Mouse (Mus musculus) midbrain, embryonic 14.5 days (tissue): ENCODE data around the gene Klhl22. TPM values are rescaled to one million over a fixed set of nuclear protein-coding genes. Genes with fewer than 3 reads are reported as not detected.

Experiments used
- ATAC-seq: fragments of 200-750 bp; cut with Nextera tagmentation; 2 replicates; pipeline ENCODE4 v1.8.0; 2017; ENCODE audit warnings: moderate number of reproducible peaks, moderate library complexity; ENCODE audit not compliant: low FRiP score, low TSS enrichment
- DNase-seq: peaks from one replicate; pipeline ENCODE4 v3.0.0-alpha.2; 2015
- H3K27ac ChIP-seq: fragments of 300-500 bp; sonication (generic); replicated peaks from 2 replicates; pipeline ENCODE4 v1.5.1; 2014; ENCODE audit warnings: mild to moderate bottlenecking, low read depth, low read length, moderate library complexity
- H3K27me3 ChIP-seq: fragments of 300-500 bp; sonication (generic); 2 replicates; pipeline ENCODE4 v1.6.1; 2014; ENCODE audit warnings: low read length, control low read depth, mixed read lengths; ENCODE audit not compliant: control insufficient read depth, insufficient read depth
- H3K36me3 ChIP-seq: fragments of 300-500 bp; sonication (generic); 2 replicates; pipeline ENCODE4 v1.6.1; 2014; ENCODE audit warnings: low read length, control low read depth; ENCODE audit not compliant: control insufficient read depth, insufficient read depth
- H3K4me1 ChIP-seq: fragments of 300-500 bp; sonication (generic); 2 replicates; pipeline ENCODE4 v1.6.1; 2014; ENCODE audit warnings: mild to moderate bottlenecking, antibody characterized with exemption, low read length, control low read depth; ENCODE audit not compliant: control insufficient read depth, insufficient read depth
- H3K4me2 ChIP-seq: fragments of 300-500 bp; sonication (generic); 2 replicates; pipeline ENCODE4 v1.6.1; 2014; ENCODE audit warnings: mild to moderate bottlenecking, low read length, moderate library complexity
- H3K4me3 ChIP-seq: fragments of 300-500 bp; sonication (generic); replicated peaks from 2 replicates; pipeline ENCODE4 v1.5.1; 2014; ENCODE audit warnings: low read depth, low read length
- H3K9ac ChIP-seq: fragments of 300-500 bp; sonication (generic); replicated peaks from 2 replicates; pipeline ENCODE4 v1.6.1; 2014; ENCODE audit warnings: mild to moderate bottlenecking, low read length, moderate library complexity
- H3K9me3 ChIP-seq: fragments of 300-500 bp; sonication (generic); 2 replicates; pipeline ENCODE4 v1.6.1; 2016; ENCODE audit warnings: low read length, control low read depth, mixed read lengths; ENCODE audit not compliant: control insufficient read depth
- WGBS: fragments of 180-500 bp; shearing (Covaris S2); extraction: QIAGEN DNeasy Blood & Tissue Kit; methylation state at CpG from one replicate; pipeline ENCODE4 v1.1.7; 2014; 5-methylcytosine and 5-hydroxymethylcytosine counted together
- polyA plus RNA-seq: library from polyadenylated mRNA; unstranded; fragments of >200 nt; fragmentation: Nextera tagmentation; extraction: Ambion mirVana; gene quantifications from 2 replicates; pipeline ENCODE4 v1.2.1, GENCODE M21; 2014

Gene Klhl22
- polyA plus RNA-seq, 1 experiment from 2014 or later = 75.6 TPM

DNA sequence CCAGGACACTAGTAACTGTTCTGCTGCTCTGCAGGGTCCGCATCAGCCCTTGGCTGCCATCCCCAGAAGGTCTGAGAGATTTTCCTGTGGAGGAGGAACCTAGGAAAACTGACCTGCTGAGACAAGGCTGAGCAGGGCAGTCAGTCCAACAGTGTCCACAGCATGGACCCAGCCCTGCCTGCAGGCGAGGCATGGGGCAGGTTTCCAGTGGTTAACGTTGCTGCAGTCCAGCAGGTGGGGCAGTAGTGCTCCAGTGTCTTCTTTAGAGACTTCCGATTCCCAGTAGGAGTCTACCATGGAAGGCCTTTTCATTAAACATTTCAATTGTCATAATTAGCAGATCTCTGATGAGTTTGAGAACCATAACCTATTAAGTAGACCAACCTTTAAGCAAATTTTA is 16.1 kb upstream of the Klhl22 start:
- Histone ChIP-seq H3K36me3 (no peaks in the 10 kb centered on the region), H3K4me3 (no peak overlapping the region), H3K9ac (no peak overlapping the region), H3K9me3 (no peaks in the 10 kb centered on the region), H3K4me1 (no peaks in the 10 kb centered on the region), H3K4me2 (no peak overlapping the region), H3K27me3 (no peaks in the 10 kb centered on the region), H3K27ac (no peak overlapping the region)
- ATAC-seq = no peak
- DNase-seq = no peak
- WGBS = 37% methylated on average over 4 of the region's 4 CpGs

DNA sequence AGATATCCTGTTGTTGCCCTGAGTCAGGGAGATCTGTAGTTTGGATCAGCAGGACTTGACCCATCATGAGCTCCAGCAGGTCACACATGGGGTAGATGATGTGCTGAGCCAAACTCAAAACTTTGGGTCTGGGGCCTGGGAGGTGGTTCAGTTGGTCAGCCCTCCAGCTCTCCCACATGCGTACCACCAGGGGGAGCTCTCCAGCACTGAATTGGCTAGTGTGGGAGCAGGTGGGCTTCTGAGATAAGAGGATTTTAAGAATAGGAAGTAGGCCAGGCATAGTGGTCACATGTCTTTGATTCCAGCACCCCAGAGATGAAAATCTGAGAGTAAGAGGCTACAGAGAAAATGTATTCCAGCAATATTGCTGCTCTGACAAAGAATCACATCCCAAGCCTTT is 14.9 kb upstream of the Klhl22 start:
- Histone ChIP-seq H3K27ac (no peak overlapping the region), H3K9me3 (no peaks in the 10 kb centered on the region), H3K4me3 (no peak overlapping the region), H3K27me3 (no peaks in the 10 kb centered on the region), H3K9ac (no peak overlapping the region), H3K36me3 (no peaks in the 10 kb centered on the region), H3K4me2 (no peak overlapping the region), H3K4me1 (no peaks in the 10 kb centered on the region)
- 15% methylated on average over 1 of the region's 1 CpGs for WGBS
- DNase-seq = peak; percentile 72
- no peak for ATAC-seq

DNA sequence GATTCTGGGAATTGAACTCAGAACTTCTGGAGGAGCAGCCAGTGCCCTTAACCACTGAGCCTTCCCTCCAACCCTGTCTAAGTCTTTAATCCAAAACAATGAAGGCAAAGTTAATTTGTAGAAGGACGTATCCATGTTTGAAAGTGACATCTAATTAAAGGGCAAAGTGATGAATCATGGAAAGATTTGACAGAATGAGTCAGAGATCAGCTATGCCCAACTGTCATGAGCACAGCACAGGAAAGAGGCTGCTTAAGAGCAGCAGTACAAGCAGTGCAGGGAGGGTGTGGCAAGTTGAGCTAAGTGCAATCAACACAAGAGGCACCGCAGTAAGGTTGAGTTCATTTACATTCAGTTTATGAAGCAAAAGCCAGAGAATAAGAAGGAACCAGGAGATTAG is 14.4 kb upstream of the Klhl22 start:
- no peak for ATAC-seq
- Histone ChIP-seq H3K4me2 (no peak overlapping the region), H3K4me1 (no peaks in the 10 kb centered on the region), H3K9ac (no peak overlapping the region), H3K9me3 (no peaks in the 10 kb centered on the region), H3K27ac (no peak overlapping the region), H3K4me3 (no peak overlapping the region), H3K36me3 (no peaks in the 10 kb centered on the region), H3K27me3 (no peaks in the 10 kb centered on the region)
- WGBS = 87% methylated on average over 2 of the region's 2 CpGs
- no peak for DNase-seq

- no peaks in the 10 kb centered on the region for H3K4me1 ChIP-seq
- no peak overlapping the region for H3K9ac ChIP-seq
- H3K36me3 ChIP-seq = no peaks in the 10 kb centered on the region
- H3K4me2 ChIP-seq = no peak overlapping the region
- H3K4me3 ChIP-seq = no peak overlapping the region
- no peaks in the 10 kb centered on the region for H3K27me3 ChIP-seq
- ATAC-seq (no peak), DNase-seq (no peak)
- no peaks in the 10 kb centered on the region for H3K9me3 ChIP-seq
- 45% methylated on average over 3 of the region's 3 CpGs for WGBS
- H3K27ac ChIP-seq = no peak overlapping the region
Observed at GRCm38 (mm10) chr16:17753001-17753400, 6.4 kb upstream of the Klhl22 start.

DNA sequence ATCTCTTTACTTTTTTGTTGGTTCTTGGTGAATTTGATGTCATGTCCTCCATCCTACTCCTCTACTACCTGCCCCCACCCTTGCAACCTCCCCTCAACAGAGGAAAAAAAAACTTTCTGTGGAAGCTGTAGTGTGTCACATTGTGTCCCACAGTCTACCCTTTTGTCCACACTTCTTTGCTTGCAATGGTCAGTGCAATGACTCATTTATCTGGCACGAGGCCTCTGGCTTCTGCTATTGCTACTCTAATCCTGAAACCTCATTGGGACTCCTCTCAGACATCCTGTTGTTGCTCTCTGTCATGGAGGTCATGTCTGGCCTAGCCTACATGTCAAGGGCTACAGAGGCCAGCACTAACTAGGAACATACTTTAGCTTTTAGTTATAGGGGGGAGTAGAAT is 5.7 kb upstream of the Klhl22 start:
- H3K27ac ChIP-seq = no peak overlapping the region
- WGBS = 45% methylated on average over 1 of the region's 1 CpGs
- H3K9me3 ChIP-seq = no peaks in the 10 kb centered on the region
- H3K4me1 ChIP-seq = peaks cover 2% of the 10 kb centered on the region
- H3K4me2 ChIP-seq = no peak overlapping the region
- DNase-seq (no peak), ATAC-seq (no peak)
- H3K4me3 ChIP-seq = no peak overlapping the region
- no peaks in the 10 kb centered on the region for H3K36me3 ChIP-seq
- no peak overlapping the region for H3K9ac ChIP-seq
- H3K27me3 ChIP-seq = no peaks in the 10 kb centered on the region

DNA sequence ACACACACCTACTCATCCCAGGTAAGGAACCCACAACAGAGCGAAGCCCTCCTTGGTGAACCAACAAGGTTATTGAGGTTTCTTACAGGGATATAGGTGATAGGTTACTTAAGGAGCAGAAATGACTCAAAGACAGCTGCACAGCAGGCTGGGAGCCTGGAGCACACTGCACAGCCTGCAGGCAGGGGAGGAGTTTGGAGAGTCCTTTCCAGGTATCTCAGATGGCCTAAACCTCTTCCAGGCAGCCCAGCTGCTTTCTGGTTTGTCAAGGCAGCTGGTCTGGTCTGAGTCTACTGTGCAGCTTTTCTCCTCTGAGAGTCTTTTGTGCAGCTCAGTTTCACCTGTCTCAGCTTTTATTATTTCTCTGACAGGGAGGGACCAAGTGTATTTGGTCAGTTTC is 1.7 kb upstream of the Klhl22 start:
- Histone ChIP-seq H3K4me2 (no peak overlapping the region), H3K9ac (no peak overlapping the region), H3K9me3 (no peaks in the 10 kb centered on the region), H3K4me1 (peaks cover 19% of the 10 kb centered on the region), H3K27ac (no peak overlapping the region), H3K27me3 (no peaks in the 10 kb centered on the region), H3K4me3 (no peak overlapping the region), H3K36me3 (no peaks in the 10 kb centered on the region)
- 97% methylated on average over 1 of the region's 1 CpGs for WGBS
- ATAC-seq (no peak), DNase-seq (no peak)

DNA sequence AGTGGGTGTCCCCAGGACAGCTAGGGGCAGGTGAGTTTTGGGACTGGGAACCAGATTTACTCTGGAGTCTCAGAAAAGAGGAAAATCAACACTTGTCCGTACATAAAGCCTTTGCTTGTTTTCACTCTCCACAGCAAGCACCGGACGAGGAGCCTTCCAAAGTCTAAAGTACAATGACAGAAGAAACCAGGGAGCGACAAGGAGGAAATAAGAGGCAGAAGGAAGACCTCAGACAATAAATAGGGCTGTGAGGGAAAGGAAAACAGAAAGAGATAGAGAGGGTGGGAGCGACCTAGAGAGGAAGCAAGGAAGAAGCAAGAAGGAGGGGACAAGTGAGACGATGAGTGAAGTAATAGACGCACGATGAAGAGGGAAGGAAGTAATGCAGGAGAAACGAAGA is 516 bp upstream of the Klhl22 start:
- DNase-seq (peak; percentile 6), ATAC-seq (no peak)
- 58% methylated on average over 9 of the region's 9 CpGs for WGBS
- peaks cover 19% of the 10 kb centered on the region for H3K4me1 ChIP-seq
- H3K9ac ChIP-seq = peak overlapping the region; percentile 86
- peak overlapping the region; percentile 87 for H3K4me2 ChIP-seq
- H3K36me3 ChIP-seq = no peaks in the 10 kb centered on the region
- peak overlapping the region; percentile 71 for H3K4me3 ChIP-seq
- H3K27ac ChIP-seq = peak overlapping the region; percentile 67
- H3K27me3 ChIP-seq = no peaks in the 10 kb centered on the region
- H3K9me3 ChIP-seq = no peaks in the 10 kb centered on the region

GRCm38 (mm10) chr16:17759813-17760321 is 449 bp downstream of the Klhl22 start:
- Histone ChIP-seq H3K36me3 (0 out of 2 replicates have a peak, but pooled peaks cover 7% of the 10 kb centered on the region), H3K4me3 (peak overlapping the region; percentile 71), H3K9me3 (no peaks in the 10 kb centered on the region), H3K27ac (peak overlapping the region; percentile 84), H3K4me1 (peaks cover 19% of the 10 kb centered on the region), H3K9ac (peak overlapping the region; percentile 86), H3K27me3 (no peaks in the 10 kb centered on the region), H3K4me2 (peak overlapping the region; percentile 87)
- peak; percentile 70 for DNase-seq
- ATAC-seq = peak; percentile 47
- WGBS = 1% methylated on average over 54 of the region's 54 CpGs

- WGBS = 38% methylated on average over 8 of the region's 8 CpGs
- no peaks in the 10 kb centered on the region for H3K27me3 ChIP-seq
- no peak overlapping the region for H3K27ac ChIP-seq
- peak overlapping the region; percentile 87 for H3K4me2 ChIP-seq
- H3K4me3 ChIP-seq = peak overlapping the region; percentile 71
- H3K9ac ChIP-seq = peak overlapping the region; percentile 86
- ATAC-seq (no peak), DNase-seq (peak; percentile 59)
- peaks cover 19% of the 10 kb centered on the region for H3K4me1 ChIP-seq
- H3K9me3 ChIP-seq = no peaks in the 10 kb centered on the region
- H3K36me3 ChIP-seq = peaks cover 14% of the 10 kb centered on the region
Observed at GRCm38 (mm10) chr16:17760657-17761056, 1.2 kb downstream of the Klhl22 start.
